ENCODE assay signal across 8 mouse cellular contexts in the genomic region with DNA sequence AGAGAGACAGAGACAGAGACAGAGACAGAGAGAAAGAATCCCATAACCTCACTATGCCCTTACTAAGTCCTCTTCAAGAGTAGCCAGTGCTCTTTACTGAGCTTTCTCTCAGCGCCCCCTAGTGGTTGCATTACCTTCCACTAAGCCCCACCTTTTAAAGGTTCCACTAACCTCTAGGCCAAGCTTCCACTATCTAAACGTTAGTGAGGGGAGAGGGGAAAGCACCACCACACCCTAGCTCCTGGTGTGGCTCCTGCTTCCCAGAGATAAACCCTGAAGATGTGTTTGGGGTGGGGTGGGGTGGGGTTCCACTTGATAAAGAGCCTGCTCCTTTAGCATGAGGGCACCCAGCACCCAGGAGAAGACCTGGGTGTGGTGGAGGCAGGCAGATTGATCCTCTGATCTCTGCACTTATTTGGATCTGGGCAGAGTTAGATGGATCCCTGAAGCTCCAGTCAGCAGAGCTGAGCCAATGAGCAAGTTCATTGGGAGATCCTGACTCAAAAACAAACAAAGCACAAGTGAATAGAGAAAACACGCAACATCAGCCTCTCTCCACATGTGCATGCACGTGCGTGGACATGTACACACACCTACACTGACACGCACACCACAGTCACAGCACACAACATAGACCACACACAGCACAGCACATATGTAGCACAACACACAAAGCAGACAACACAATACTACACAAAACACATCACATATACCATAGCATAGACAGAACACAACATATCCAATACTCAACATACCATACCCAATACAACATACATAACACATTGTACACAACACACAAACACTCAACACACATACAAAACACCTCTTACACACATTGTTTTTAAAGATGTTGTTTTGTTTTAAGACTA. TPM values are rescaled to one million over a fixed set of nuclear protein-coding genes. Genes with fewer than 3 reads are reported as not detected.
DNase-seq lines count a peak whose midpoint lies in the region; ATAC-seq and TF ChIP-seq lines count a peak whose summit lies in the region.

No protein-coding gene starts in this region.

- no peak overlapping the region for H3K27ac ChIP-seq in CH12.LX (ENCODE audit: insufficient read depth, low read depth)
- H3K27ac ChIP-seq in forebrain, embryonic 14.5 days (ENCODE audit: low read depth, low read length) = no peak overlapping the region
- no peak overlapping the region for H3K27ac ChIP-seq in intestine, embryonic 16.5 days (ENCODE audit: low read length)

- peak; percentile 50 for TF ChIP-seq RAD21 in CH12.LX (IDR thresholded peaks at IDR 0.05; ENCODE audit: low read depth, low read length)

- H3K4me2 ChIP-seq in CH12.LX (ENCODE audit: insufficient read depth, low read depth, poor library complexity, severe bottlenecking) = no peak overlapping the region
- no peak overlapping the region for H3K4me2 ChIP-seq in forebrain, embryonic 14.5 days (ENCODE audit: low read length)
- H3K4me2 ChIP-seq in intestine, embryonic 16.5 days (ENCODE audit: low read depth, low read length) = no peak overlapping the region

- no peak for TF ChIP-seq EP300 in CH12.LX (IDR thresholded peaks at IDR 0.05; ENCODE audit: low read length)

- no peak overlapping the region for H3K4me3 ChIP-seq in CH12.LX (replicated peaks in 1 of 3; ENCODE audit: low read depth in 2 of 3, low read length in 2 of 3, poor library complexity in 1 of 3)
- H3K4me3 ChIP-seq in forebrain, embryonic 14.5 days (ENCODE audit: low read depth, low read length) = no peak overlapping the region
- H3K4me3 ChIP-seq in intestine, embryonic 16.5 days (ENCODE audit: low read length) = no peak overlapping the region
- no peak overlapping the region for H3K4me3 ChIP-seq in lung, adult 2 months (replicated peaks; ENCODE audit: extremely low read depth, low read depth, low read length)

- H3K9me3 ChIP-seq in CH12.LX (replicated peaks; ENCODE audit: low read length) = no peaks in the 10 kb centered on the region
- H3K9me3 ChIP-seq in forebrain, embryonic 14.5 days (replicated peaks; ENCODE audit: control insufficient read depth, low read length) = no peaks in the 10 kb centered on the region
- no peaks in the 10 kb centered on the region for H3K9me3 ChIP-seq in intestine, embryonic 16.5 days (ENCODE audit: control insufficient read depth, low read length)

- dilution Hi-C loops in CH12.LX (cut with MboI; ENCODE audit: extremely low pct_ligation_motif_present, extremely low pct_unique_long_range_greater_than_20kb, low sequenced_read_pairs) = no loop called here

- ATAC-seq in frontal cortex, adult (ENCODE audit: low TSS enrichment) = peak; percentile 77
- ATAC-seq in forebrain, embryonic 14.5 days = 0 out of 2 replicates have a peak, but pooled peaks have one; percentile 48
- peak; percentile 61 for ATAC-seq in intestine, embryonic 16.5 days

- H3K9ac ChIP-seq in CH12.LX (ENCODE audit: insufficient read depth, low read depth) = no peak overlapping the region
- H3K9ac ChIP-seq in forebrain, embryonic 14.5 days (ENCODE audit: low read length) = no peak overlapping the region
- no peak overlapping the region for H3K9ac ChIP-seq in intestine, embryonic 16.5 days (ENCODE audit: low read depth, low read length)

- H3K27me3 ChIP-seq in CH12.LX (replicated peaks) = peaks cover 20% of the 10 kb centered on the region
- H3K27me3 ChIP-seq in forebrain, embryonic 14.5 days (replicated peaks; ENCODE audit: control insufficient read depth, insufficient read depth, low read length) = no peaks in the 10 kb centered on the region
- H3K27me3 ChIP-seq in intestine, embryonic 16.5 days (replicated peaks; ENCODE audit: control insufficient read depth, insufficient read depth, low read length) = no peaks in the 10 kb centered on the region

- no peak for TF ChIP-seq POLR2A in CH12.LX (IDR thresholded peaks at IDR 0.05; ENCODE audit: low read depth, low read length)
- no peak for TF ChIP-seq POLR2A in lung, adult 2 months (IDR thresholded peaks at IDR 0.05; ENCODE audit: borderline replicate concordance, extremely low read depth, low read depth, low read length)

- peak; percentile 80 to 82 for TF ChIP-seq CTCF in CH12.LX (conservative IDR thresholded peaks at IDR 0.05 in 1 of 2, IDR thresholded peaks at IDR 0.05 in 1 of 2; ENCODE audit: low read depth in 2 of 2, low read length in 2 of 2)
- no peak for TF ChIP-seq CTCF in lung, adult 2 months (IDR thresholded peaks at IDR 0.05; ENCODE audit: insufficient read depth, low read length)

- no peaks in the 10 kb centered on the region for H3K36me3 ChIP-seq in CH12.LX (replicated peaks in 1 of 2; ENCODE audit: control insufficient read depth in 1 of 2, insufficient read depth in 1 of 2, low read length in 1 of 2)
- no peaks in the 10 kb centered on the region for H3K36me3 ChIP-seq in forebrain, embryonic 14.5 days (ENCODE audit: control insufficient read depth, insufficient read depth, low read length)
- H3K36me3 ChIP-seq in intestine, embryonic 16.5 days (ENCODE audit: control insufficient read depth, insufficient read depth, low read length) = no peaks in the 10 kb centered on the region

- H3K4me1 ChIP-seq in CH12.LX (ENCODE audit: control insufficient read depth in 1 of 2, insufficient read depth in 2 of 2) = peaks cover 0 to 29% of the 10 kb centered on the region in 2 experiments; a peak in 2 of 4 replicates
- peaks cover 4% of the 10 kb centered on the region for H3K4me1 ChIP-seq in forebrain, embryonic 14.5 days (ENCODE audit: control insufficient read depth, insufficient read depth, low read length)
- no peaks in the 10 kb centered on the region for H3K4me1 ChIP-seq in intestine, embryonic 16.5 days (ENCODE audit: control insufficient read depth, insufficient read depth, low read length)
- no peaks in the 10 kb centered on the region for H3K4me1 ChIP-seq in lung, adult 2 months (ENCODE audit: control insufficient read depth, insufficient read depth, low read length)

- H3K79me2 ChIP-seq in CH12.LX (replicated peaks; ENCODE audit: control insufficient read depth, extremely low read depth, insufficient read depth, poor library complexity, severe bottlenecking) = no peaks in the 10 kb centered on the region

- in situ Hi-C loops in CH12.LX (cut with MboI; ENCODE audit: low pct_ligation_motif_present, low pct_unique_long_range_greater_than_20kb, low sequenced_read_pairs) = loop anchor here (5.0 kb wide), 1 partner anchor 45 kb away; no protein-coding TSS in a partner anchor

- WGBS in forebrain, embryonic 14.5 days = 59% methylated on average over 6 of the region's 6 CpGs
- WGBS in intestine, embryonic 16.5 days = 55% methylated on average over 6 of the region's 6 CpGs
- 60% methylated on average over 6 of the region's 6 CpGs for WGBS in lung, adult 2 months

- no peak for DNase-seq in frontal cortex, postnatal 14 days (ENCODE audit: low spot score in 2 of 2)
- DNase-seq in CH12.LX (ENCODE audit: extremely low read depth) = peak; percentile 84
- DNase-seq in c-Kit-positive CD71-negative TER-119-negative erythroid progenitor cells, embryonic 14.5 days (ENCODE audit: low read depth) = peak; percentile 80
- DNase-seq in forebrain, embryonic 14.5 days (ENCODE audit: low spot score) = peak; percentile 67
- DNase-seq in lung, adult 2 months = peak; percentile 65
- DNase-seq in spleen, postnatal 36 days (ENCODE audit: low spot score in 2 of 2) = peak; percentile 45 to 53

TF ChIP-seq in CH12.LX, 34 proteins besides CTCF, POLR2A, EP300 and RAD21:
- TF ChIP-seq SMC3 (IDR thresholded peaks at IDR 0.05; ENCODE audit: low read depth, low read length) (peak; percentile 51), JUND (conservative IDR thresholded peaks at IDR 0.05; ENCODE audit: low read depth, low read length) (no peak)
TF ChIP-seq in CH12.LX: peak in this region for 1.

RNA-seq across cellular contexts. Expression of a gene that starts 11.2 kb away (rescaled TPM):
- total RNA-seq in CH12.LX (2012; rRNA removed) (0.08 TPM in 1 of 2 replicates, not detected in the other), CH12.LX (2014; rRNA removed) (not detected in 2 replicates)
- polyA plus RNA-seq in CH12.LX (2012; ENCODE audit: insufficient read length, low read depth) = 0.14 and 0.47 TPM in 2 replicates
- 88.7 and 113 TPM in 2 replicates for polyA plus RNA-seq in forebrain, embryonic 14.5 days (2014; fragmentation: Nextera tagmentation; extraction: Ambion mirVana)
- 6.7 and 7.8 TPM in 2 replicates for polyA plus RNA-seq in intestine, embryonic 16.5 days (2015; fragmentation: Nextera tagmentation; extraction: Ambion mirVana)
- polyA plus RNA-seq in lung, adult 2 months (2012; rRNA removed) = 14.2 and 15.2 TPM in 2 replicates

RNA-seq across cellular contexts. Expression of a gene that starts 57.5 kb away (rescaled TPM):
- total RNA-seq in CH12.LX (2012; rRNA removed) (0.08 and 0.25 TPM in 2 replicates), CH12.LX (2014; rRNA removed) (not detected in 2 replicates)
- polyA plus RNA-seq in CH12.LX (2012; ENCODE audit: insufficient read length, low read depth) = 0.04 TPM in 1 of 2 replicates, not detected in the other
- 0.18 and 0.45 TPM in 2 replicates for polyA plus RNA-seq in forebrain, embryonic 14.5 days (2014; fragmentation: Nextera tagmentation; extraction: Ambion mirVana)
- polyA plus RNA-seq in intestine, embryonic 16.5 days (2015; fragmentation: Nextera tagmentation; extraction: Ambion mirVana) = 1.8 and 2.4 TPM in 2 replicates
- 4.0 and 4.6 TPM in 2 replicates for polyA plus RNA-seq in lung, adult 2 months (2012; rRNA removed)

Comparison
In these comparisons a context has a peak if more than half of its experiments do, and no peak if none do; other contexts are left out.
1. DNase-seq: peak in CH12.LX (single experiment), c-Kit-positive CD71-negative TER-119-negative erythroid progenitor cells, embryonic 14.5 days (single experiment), forebrain, embryonic 14.5 days (single experiment), lung, adult 2 months (single experiment) and spleen, postnatal 36 days (2 of 2); none in frontal cortex, postnatal 14 days (0 of 2).
2. Peak in every context shown above with its lines, with median percentiles within 50 percentile points of each other: ATAC-seq.